Mouse (Mus musculus): ENCODE data around the gene Sult6b2.

The Sult6b2 gene

DNA sequence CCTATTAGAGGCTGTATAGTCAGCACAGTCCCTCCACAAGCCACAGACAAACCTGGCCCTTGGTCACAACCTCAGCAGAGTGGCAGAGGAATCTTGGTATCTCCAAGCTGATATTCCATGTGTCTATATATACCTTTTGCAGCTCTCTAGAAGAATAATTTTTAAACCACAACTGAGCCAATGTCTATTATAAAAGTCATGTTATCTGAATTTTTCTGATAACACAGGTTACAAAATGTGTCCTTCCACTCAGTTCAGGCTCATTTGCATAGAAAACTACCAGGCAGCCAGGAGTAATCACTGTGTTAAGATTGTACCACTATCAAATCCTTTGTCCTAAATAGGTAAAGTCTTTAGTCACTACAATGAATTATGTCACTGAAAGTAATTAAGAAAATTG lies at the start of gene Sult6b2:
TSS of gene Sult6b2 (minus strand) at position 101 of the 400 bp plus-strand sequence.
- DNase-seq = no peak

DNA sequence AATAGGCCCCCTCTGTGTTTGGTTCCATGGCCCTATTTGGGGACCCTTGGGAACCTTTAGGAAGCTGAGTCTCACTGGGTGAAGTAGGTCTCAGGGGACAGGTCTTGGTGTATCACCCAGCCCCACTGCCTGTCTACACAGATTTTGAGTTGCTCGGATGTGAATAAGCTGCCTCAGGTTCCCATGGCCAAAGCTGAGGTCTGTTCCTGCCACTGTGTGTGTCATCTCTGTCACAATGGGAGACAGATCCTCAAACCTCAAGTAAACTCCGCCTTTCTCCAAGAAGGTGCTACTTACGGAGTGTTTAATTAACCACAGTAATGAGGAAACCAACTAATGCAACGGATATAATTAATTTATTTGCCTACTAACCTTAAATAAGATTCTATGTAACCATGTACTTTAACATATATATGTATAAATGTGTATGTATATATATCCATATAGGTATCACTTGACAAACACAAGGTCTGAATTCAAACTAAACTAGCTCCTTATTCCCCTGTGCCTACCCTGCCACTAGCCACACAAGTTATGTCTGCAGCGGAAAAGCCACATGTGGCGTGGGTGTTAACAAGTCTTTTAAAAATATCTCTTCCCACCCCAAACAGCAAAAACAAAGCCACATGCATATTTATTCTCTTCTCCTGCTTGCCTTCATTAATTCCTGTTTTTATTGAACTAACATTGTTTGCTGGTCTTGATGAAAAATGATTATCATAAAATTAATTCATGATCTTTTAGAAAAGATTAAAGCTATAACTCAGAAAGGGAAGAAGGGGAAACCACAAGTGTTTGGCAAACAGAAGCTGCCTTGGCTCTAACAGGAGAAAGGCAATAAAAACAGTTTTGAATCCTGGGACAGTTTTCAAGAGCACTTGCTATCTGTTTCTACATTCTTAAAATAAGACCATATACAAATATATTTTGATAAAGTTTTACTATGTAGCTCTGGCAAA lies 48.4 kb upstream of the Sult6b2 start:
- DNase-seq = no peak

DNA sequence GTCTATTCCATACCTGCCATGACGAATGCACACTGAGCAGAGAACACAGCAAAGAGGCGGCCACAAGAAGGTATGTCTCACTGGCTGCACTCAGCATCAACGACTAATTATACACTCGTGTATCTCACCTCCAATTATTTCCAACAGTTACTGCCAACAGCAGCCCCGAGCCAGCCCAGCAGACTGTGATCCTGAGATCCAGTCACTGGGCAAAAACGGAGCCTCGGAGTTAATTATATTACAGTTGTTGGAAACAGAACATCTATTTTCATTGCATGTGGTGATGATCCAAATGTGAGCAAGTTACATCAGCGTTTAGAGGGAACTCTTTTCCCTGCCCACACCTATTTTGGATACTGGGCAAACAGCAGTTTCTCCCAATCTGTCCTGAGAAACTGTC lies 46.1 kb upstream of the Sult6b2 start:
- no peak for DNase-seq

DNA sequence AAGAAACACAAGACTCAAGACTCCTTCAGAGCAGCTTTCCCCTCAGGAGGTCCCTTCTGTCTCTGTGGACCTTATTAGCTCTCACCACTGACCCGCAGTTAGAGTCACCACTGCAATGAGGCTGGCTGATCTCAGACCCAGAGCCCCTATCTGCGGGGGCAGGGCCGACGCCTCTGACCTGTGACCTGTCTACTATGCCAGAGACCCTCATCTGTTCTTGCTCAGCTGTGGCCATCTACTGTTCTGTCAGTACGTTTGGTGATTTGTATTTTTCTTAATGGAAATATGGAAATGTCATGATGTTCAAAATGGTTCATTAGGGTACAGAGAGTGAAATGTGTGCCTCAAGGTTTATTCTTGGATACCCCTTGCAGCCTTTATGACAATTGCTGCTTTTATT lies 45.0 kb upstream of the Sult6b2 start:
- no peak for DNase-seq

DNA sequence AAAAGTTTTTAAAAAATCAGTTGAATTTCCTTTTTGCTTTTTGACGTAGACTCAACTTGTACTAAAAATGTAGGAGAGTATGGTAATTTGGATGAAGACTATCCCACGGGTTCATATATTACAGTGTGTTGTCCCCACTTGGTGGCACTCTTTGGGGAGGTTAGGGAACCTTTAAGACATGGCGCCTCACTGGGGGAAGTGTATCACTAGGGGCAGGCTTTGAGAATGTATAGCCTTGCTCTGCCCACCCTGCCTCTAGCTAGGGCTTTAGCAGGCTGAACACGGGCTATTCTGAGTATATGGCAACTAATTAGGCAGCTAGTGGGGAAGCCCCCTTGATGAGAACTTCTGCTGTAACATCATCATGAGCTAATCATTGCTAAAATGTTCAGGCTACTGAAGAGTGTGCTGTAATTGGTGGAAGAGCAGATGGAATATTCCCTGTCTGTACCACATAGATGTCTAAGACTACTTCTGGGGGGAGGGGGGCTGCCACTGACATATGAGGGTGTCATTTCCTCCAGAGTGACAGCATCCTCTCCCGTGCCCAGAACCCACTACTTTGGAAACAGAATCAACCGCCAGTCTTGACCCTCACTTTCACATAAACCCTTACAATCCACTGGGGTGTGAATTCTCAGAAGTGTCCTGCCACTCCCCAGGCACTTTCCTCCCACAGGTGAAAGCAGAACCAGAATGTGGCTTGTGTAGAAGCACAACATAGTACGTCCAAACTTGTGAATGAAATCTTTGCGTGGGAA lies 43.8 kb upstream of the Sult6b2 start:
- DNase-seq = no peak

DNA sequence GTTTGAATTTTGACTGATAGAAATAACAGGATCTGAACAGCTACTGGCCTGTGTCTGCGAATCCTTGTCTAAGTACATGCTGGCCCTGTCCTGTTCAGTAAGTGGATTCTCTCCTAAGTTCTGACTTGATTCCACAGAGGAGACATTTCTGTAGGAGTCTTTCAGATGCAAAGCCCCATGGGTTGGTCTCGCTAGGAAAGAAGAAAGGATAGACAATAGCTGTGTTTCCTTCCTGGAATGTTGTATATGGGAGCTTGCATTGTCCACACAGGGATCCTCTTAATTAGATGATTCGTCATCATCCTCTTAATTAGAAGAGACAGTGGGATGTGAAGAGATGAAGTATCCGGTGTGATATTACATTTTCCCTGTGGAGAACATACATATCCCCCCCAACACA lies 42.6 kb upstream of the Sult6b2 start:
- DNase-seq = no peak

DNA sequence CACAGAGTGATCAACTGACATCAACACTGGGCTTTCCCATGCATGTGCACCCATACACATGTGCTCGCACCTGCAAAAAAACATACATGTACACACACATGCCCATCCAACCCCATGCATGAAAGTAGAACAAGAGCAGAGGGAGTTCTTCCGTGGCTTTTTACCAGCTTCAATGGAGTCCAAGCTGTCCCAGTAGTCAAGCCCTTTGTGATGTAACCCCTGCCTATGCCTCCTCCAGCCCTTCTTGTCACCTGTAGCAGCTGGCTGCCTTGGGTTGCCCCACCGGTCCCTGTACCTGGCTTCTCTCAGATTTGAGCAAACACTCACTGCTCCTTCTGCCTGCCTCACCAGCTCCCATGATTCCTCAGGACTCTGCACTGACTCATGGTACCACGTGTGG lies 40.8 kb upstream of the Sult6b2 start:
- no peak for DNase-seq

DNA sequence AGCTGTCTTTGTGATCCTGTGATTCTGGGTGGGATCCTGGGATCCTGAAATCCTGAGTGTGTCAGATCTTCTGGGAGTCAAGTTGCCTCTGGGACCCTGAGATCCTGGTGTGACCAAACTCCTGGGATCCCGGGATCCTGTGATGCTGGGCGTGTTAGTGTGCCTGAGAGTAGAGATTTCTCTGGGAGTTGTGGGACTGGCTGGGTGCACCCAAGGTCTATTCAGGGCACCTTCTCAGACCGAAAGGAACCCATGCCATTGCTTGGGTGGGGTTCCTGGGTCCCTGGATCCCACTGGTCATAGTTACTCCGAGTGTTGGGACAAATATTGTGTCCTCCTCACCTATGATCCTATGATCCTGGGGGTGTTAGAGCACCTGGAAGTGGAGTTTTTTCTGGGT lies 39.8 kb upstream of the Sult6b2 start:
- DNase-seq = no peak

DNA sequence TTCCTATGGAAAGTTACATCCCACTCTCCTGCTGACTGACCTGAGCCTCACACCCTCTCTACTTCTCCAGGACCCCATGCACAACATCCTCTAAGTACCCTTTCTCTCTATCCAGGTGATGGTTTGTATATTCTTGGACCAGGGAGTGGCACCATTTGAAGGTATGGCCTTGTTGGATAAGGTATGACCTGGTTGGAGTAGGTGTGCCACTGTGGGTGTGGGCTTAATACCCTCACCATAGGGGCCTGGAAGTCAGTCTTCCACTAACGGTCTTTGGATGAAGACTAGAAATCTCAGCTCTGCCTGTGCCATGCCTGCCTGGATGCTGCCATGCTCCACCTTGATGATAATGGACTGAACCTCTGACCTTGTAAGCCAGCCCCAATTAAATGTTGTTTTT lies 34.2 kb upstream of the Sult6b2 start:
- DNase-seq = no peak

DNA sequence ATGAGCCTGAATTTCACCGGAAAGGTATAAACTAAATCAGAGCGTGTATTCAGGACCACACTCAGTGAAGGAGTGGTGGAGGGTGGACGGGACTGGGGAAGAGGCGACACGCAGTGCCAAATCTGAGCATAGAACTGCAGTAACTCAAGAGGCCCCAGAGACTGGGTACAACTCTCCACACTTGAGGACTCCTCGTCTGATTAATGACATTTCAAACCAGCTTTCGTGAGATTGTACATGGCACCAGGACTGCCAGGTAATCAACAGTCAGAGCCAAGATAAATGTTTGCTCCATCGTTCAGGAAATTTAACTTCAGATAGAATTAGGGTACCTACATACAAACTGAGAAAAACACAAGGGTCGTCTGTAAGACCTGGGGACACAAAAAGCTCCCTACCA lies 33.0 kb upstream of the Sult6b2 start:
- DNase-seq = no peak

DNA sequence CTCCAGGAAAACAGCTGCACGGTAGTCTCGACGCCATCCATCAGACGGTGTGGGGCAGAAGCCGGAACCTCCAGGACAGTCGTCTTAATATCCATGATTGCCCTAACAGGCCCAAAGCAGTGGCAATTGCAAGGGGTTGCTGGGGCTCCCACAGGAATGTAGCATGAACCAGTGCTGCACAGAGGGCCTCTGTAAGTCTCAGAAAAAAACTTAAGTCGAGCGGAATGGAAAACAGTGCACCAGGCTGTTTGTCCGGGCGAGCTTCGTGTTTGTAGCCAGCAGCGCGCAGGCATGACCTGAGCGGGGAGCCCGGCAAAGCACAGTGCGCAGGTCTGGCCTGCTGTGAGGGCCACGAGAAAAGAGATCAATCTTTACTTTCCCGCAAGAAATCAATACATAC lies 31.4 kb upstream of the Sult6b2 start:
- no peak for DNase-seq

DNA sequence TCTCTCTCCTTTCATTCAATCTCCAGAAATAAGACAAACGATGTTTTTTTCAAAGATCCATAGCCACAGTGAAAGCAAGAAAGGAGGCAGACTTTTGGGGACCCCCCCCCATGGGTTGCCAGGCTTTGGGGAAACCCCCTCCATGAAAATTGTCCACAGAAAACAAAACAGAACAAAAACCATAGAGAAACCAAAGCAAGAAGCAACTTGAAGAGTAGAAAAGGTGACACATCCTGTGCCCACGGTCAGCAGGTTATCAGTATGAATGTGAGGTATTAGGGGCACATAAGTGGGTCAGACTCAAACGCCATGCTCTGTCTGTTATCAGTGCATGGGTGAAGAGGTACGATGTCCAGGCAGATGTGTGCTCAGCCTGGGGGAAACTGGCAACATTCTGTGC lies 30.6 kb upstream of the Sult6b2 start:
- DNase-seq = no peak

DNA sequence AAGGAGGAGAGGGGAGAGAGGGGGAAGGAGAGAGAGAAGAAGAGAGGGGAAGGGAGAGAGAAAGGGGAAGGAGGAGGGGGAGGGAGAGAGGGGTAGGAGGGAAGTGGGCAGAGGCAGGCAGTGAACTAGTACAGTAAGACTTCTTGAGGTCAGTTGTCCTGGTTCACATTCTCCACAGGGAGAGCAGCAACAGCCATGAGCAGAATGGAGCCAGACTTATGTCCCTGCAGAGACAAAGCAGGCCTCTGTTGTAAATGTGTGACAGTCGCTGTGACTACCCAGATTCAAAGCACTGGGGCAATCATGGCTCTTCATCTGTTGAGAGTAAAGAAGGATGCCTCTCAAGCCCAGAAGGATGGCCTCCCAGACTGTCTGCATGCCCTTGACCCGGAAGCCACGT lies 27.4 kb upstream of the Sult6b2 start:
- DNase-seq = no peak

DNA sequence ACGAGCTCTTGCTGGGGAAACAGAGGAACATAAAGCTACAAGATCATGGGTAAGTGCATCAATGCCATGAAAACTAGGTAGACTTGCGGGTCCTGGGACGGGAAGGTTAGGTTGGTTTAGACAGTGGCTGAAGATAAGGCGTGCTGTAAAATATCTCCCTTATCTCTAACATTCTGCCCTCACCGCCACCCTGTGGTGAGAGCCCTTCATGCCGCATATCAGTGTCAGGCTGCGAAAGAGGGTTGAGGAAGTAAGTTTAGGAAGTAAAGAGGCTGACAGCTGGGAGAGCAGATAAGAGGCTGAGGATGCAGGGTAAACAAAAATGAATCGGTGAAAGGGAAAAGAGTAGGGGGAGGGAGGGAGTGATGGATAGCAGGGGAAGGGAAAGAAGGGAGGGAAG lies 26.9 kb upstream of the Sult6b2 start:
- DNase-seq = no peak

DNA sequence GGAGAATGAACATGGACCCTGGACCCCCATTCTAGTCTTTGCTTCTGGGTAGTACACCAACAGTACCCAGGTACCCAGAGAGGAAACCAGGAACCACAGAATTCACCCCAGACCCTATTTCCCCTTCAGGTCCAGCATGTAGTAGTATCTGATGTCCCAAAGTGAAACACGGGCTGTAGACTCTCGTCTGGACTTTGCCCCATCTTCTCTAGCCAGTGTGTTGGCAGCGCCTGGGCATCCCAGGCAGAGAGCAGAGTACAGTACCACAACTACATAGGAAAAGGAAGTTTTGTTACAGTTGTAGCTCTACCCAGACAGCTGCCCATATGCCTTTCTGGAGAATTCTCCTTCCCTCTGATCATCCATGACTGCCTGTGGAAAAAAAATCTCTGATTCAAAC lies 25.9 kb upstream of the Sult6b2 start:
- no peak for DNase-seq

DNA sequence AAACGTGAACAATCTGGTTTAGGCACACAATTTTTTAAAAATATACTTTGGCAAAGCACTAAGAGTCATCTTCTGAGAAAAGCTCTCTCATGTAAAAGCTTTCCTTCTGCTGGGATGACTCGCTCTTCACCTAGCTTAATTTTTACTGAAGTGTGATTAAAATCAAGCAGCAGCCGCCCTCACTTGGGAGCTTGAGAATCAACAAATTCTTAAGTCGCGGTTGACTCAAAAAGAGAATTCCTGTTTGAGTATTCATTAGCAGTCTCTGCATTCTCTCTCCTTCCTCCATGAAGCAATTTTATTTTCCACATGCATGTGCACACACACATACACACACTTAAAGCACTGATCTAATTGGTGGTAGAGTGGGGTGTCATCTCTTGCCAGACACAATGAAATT lies 21.1 kb upstream of the Sult6b2 start:
- no peak for DNase-seq

DNA sequence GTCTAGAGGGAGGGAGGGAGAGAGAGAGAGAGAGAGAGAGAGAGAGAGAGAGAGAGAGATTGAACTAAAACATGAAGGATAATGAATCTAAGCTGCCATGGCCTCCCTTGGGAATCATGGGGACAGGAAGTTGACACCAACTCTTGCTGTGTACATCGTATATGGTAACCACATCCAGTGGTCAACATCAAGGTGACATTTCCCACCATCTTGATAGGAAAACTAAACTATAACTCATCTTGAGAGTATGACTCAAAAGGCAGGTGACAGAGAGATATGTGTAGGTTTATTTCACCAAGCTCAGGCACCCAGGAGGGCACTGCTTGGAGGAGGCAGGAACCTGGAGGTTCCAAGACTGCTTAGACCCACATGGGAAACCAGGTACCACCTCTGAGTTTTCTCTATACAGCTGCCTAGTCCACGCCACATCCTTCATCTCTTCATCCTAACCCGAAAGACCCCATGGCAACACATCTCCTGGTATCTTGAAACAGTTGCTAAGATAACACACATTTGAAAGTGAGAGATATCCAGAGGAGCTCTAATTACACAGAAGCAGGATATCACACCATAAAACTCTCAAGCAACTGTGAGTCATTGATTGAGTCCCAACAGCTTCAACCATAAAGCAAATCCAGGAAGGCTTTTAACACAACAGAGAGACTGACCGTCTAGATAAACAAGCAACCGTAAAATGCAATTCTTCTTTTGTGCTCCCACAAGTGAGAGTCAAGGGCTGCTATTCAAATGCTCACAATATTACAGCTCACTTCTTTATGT lies 18.9 kb upstream of the Sult6b2 start:
- DNase-seq = no peak

DNA sequence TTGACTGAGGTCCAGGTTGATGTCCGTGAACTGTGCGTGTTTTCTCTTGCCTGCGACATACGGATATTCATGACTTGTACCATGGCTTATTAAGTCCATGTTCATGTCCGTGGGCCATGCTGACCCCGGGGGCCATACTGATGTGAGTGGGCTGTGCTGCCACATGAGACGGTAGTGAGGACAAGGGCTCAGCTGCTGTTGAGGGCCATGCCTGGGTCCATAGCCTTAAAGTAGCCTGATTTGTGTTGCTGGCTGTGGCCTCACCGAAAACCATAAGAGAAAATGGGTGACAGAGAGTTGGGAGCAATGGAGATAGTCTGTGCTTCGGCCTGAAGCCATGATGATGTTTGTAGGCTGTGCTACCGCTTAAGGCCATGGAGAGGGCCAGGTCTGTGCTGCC lies 14.0 kb upstream of the Sult6b2 start:
- DNase-seq = no peak

DNA sequence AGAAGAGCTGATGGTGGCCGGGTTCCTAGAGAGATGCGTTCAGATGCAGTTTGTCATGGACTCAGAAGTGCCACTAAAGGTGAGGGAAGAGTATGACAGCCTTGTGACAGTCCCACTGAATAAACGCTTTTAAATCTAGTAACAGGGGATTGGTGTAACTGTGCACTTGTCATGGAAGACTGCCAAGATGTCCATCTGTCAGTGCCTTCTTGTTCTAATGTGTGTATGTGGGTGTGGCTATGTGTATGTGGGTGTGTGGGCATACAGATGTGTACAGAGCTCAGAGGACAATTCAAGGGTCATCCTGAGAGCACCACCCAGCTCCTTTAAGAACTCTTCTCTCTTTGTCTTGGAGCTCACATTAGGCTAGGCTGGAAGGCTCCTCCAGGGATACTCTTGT lies 11.2 kb upstream of the Sult6b2 start:
- no peak for DNase-seq

DNA sequence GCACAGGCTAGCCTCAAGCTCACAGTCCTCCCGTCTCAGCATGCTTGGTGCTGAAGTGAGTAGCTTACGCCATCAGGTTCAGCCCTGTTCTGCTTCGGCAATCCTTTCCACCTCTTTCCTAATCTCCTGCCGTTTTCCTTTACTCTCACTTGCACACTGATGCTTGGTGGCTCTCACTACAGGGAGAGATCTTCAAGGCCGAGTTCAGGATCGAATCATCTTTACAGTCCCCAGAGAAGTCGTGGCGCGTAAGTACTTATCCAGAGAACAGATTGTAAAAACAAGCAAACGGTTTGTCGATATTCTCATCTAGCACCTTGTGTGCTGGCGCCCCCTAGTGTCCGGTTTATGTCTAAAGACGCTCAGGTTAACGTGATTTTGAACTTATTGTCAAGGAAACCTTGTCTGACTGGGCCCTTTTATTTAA lies 10.2 kb upstream of the Sult6b2 start:
- DNase-seq = peak; percentile 91

DNA sequence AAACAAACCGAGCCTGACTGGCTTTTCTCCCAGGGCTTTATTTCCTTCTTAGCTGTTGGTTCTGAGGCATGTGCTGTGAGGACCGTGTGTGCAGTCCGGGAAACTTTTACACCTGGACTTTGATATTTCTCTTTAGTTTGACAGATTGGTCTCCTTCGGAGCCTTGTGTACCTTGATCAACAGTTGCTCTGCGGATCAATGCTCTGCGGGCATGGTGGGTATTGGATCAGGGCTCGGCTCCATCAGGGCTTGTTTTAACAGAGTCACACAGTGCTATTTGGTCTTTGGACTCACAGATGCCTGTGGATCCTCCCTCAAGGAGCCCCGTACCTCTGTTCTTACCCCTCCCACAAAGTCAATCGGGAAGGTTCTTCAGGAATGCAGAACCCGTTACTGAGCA lies 9.7 kb upstream of the Sult6b2 start:
- DNase-seq = peak; percentile 11

DNA sequence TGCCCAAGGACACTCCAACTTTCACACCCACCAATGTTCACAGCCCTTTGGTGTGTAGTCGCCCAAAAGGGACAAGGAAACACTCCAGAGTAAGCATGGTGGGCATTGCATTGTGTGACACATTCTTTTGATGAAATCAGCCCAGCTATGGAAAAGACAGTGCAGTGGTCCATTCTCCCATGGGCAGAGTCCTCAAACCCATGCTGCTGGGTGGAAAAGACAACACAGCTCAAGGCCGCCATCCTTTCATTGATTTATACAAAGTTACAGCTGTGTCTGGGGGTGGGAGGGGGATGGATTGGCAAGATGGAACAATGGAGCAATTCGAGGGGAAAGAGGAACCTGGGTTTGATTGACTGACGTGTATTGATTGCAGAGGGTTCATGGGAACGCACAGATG lies 8.7 kb upstream of the Sult6b2 start:
- DNase-seq = no peak

DNA sequence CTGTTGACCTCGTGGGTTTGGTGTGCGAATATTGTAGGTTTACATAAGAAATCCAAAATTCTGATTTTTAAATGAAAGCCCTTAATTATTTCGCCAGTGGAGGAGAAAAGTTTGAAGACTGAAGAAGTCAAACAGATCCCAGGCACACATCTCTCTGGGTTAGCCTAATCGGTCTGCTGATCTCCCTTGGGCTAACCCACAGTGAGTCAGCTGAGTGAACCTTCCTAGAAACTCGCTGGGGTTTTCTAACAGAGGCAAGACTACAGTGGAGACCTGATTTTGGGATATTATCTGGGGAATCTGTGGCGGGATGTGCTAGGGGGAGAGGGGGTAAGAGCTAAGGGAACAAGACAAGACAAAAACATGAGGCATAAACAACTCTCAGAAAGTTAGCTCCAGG lies 5.9 kb upstream of the Sult6b2 start:
- no peak for DNase-seq
